Mouse (Mus musculus): ENCODE results near the gene Lrig1. TPM values are rescaled to one million over a fixed set of nuclear protein-coding genes. Genes with fewer than 3 reads are reported as not detected.
"Not testable (repeated sequence)": the region's sequence is repeated elsewhere in the genome, so short reads cannot be mapped to it uniquely, and the experiment has no call there.

The Lrig1 gene
- total RNA-seq, 2 experiments from 2014 or later: 32.0 to 32.9 TPM

DNA sequence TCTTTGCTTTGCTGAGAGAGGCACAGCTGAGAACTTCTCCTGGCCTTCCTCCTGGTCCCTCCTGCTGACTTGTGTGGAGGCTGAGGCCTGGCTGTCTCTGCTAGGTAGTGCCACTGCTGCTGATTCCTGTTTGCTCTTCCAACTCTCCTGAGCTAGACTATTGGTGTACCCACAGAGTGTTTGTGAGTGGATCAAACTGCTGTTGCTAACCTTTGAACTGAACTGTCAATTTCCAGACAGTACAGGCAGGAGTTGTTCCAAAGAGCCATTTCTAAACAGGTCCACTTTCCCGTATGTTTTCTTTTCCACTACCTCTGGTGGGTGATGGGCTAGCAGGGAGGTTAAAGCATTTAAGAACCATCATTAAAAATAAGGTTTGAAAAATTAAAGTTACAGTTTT, 141.4 kb downstream of the Lrig1 start:
- intact Hi-C loops (cut with DNase I); DNase-seq (ENCODE audit: extremely low spot score in 1 of 2, low spot score in 2 of 2): not testable (repeated sequence)

Small RNAs within 50 kb of the gene (microRNA-seq; reads per million reads assigned to microRNA genes)
- gene Mir7041: not detected

Other genes starting within 250 kb of the Lrig1 start
- 10 to 100 TPM; 11.6 to 14.1 TPM for gene Slc25a26, start 199.8 kb downstream of the Lrig1 start, total RNA-seq (2021)

Measured in left cerebral cortex, postnatal 10 days (tissue).